Mouse (Mus musculus): ENCODE results near the gene Mrpl45.
A peak's percentile ranks its signal among the peaks of the same experiment; 100 is the strongest.

Mrpl45 gene

DNA sequence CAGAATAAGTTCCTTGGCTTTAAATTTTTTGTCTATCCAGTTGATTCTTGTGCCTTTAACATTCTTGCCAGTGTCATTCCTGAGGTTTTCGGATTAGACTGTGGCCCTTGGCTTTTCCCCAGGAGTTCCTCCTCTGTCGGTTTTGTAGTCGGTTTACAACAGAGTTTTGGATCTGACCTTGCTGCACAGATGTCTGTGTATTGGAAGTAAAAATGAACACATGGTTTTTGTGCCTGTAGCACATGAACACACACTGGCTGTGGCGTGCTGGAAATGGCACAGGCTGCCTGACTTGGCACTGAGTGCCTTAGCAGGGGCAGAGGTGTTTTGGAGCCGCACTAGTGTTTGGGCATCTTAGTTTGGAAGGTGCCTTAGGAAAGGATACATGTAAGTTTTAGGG, 53.0 kb downstream of the Mrpl45 start:
- DNase-seq = peak in 1 of 2 experiments; percentile 34

DNA sequence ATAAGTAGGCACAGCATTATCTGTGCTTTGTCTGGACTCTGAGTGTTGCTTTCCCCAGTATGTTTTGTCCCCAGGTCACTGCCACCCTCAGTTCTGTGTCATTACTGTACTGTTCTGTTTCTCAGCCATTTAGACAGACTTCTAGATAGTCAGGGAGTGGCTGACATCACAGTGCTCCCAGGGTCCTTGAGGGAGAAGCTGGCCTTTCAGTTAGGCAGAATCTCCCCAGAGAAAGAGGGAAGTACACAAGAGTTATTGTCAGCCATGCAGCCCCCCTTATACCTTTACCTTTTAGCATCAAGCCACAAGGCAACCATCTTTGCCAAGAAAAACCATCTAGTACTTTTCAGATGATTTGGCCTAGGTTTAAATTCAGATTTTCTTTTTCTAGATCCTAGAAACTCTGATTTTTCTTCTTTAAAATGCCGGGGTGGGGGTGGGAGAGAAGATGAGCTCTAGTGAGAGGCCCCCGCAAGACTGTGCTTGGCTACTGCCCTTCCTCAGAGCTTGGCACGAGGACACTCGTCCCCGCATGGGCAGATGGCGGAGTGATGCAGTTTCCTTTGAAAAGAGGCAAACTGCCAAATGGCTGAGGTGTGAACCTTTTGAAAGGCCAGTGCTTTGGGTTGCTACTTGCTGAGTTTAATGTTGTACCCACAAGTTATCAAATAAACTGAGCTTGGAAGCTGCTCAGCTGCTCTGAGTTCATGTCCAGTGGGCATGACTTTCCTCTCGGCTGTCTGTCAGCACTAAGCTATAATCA, 55.0 kb downstream of the Mrpl45 start:
- DNase-seq = peak; percentile 66 to 82

DNA sequence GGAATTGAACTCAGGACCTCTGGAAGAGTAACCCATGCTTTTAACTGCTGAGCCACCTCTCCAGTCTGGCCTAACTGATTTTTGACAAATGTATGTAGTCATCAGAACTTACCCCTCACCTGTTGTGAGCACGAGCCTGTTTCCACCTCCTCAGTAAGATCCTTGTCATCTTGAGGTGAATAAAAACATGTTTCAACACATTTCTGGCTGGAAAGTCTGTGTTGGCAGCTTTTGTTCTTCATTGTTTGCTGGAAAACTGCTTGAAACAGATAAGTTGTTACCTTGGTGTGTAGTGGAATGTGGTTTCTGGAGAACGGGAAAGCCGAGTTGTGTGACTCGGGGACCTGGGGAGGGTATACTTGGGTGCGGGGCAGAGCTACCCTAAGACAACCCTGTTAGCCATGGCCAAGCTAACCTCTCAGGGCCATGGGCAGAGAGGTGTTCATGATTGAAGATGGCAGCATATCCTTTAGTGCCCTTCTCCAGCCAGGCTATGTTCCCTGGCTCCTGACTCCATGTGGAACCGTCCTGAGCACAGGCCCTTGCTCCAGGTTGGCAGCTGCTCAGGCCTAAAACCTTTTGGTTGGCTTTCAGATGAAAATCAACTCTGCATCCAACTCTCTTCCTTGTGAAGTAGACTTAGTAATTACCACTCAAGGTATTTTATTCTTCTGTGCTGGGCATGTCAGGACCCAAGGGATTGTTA, 56.8 kb downstream of the Mrpl45 start:
- no peak for DNase-seq

DNA sequence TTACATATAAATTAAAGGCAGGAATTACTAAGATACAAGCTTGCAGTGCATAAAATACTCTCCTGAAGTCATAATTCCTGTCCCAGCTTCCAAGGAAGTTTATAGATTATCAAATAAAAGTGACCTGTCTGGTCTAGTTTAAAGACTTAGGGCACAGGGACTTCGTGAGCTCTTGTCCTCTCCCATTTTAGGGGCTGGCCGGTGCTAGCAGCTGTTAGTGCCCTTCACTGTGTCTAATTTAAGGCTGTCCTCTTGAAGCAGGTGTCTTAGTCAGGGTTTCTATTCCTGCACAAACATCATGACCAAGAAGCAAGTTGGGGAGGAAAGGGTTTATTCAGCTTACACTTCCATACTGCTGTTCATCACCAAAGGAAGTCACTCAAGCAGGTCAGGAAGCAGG, 57.9 kb downstream of the Mrpl45 start:
- DNase-seq = no peak
